Mouse (Mus musculus) liver, postnatal 0 days (tissue): Measurements from ENCODE around the gene Ttpal. TPM values are rescaled to one million over a fixed set of nuclear protein-coding genes. Genes with fewer than 3 reads are reported as not detected.

Experiments
- ATAC-seq: fragments of 200-750 bp; cut with Nextera tagmentation; 2 replicates; pipeline ENCODE4 v1.8.0; 2017; ENCODE audit warnings: mild to moderate bottlenecking, moderate library complexity
- DNase-seq: peaks from one replicate; pipeline ENCODE4 v3.0.0-alpha.2; 2016
- H3K27ac ChIP-seq: fragments of 300-500 bp; sonication (generic); 2 replicates; pipeline ENCODE4 v1.5.1; 2014; ENCODE audit warnings: antibody characterized with exemption, moderate library complexity, mild to moderate bottlenecking, low read depth
- H3K27me3 ChIP-seq: fragments of 300-500 bp; sonication (generic); 2 replicates; pipeline ENCODE4 v1.6.1; 2014; ENCODE audit warnings: low read length, control low read depth, mixed read lengths; ENCODE audit not compliant: insufficient read depth
- H3K36me3 ChIP-seq: fragments of 300-500 bp; sonication (generic); replicated peaks from 2 replicates; pipeline ENCODE4 v1.6.1; 2014; ENCODE audit warnings: mild to moderate bottlenecking, control low read depth, low read length, moderate library complexity, mixed read lengths; ENCODE audit not compliant: insufficient read depth
- H3K4me1 ChIP-seq: fragments of 300-500 bp; sonication (generic); 2 replicates; pipeline ENCODE4 v1.6.1; 2014; ENCODE audit warnings: antibody characterized with exemption, mild to moderate bottlenecking, control low read depth; ENCODE audit not compliant: insufficient read depth
- H3K4me2 ChIP-seq: fragments of 300-500 bp; sonication (generic); 2 replicates; pipeline ENCODE4 v1.6.1; 2014; ENCODE audit warnings: low read depth, mild to moderate bottlenecking, low read length, moderate library complexity, mixed read lengths
- H3K4me3 ChIP-seq: fragments of 300-500 bp; sonication (generic); 2 replicates; pipeline ENCODE4 v1.5.1; 2014; ENCODE audit warnings: low read depth, low read length
- H3K9ac ChIP-seq: fragments of 300-500 bp; sonication (generic); replicated peaks from 2 replicates; pipeline ENCODE4 v1.6.1; 2014; ENCODE audit warnings: mild to moderate bottlenecking, moderate library complexity
- H3K9me3 ChIP-seq: fragments of 300-500 bp; sonication (generic); 2 replicates; pipeline ENCODE4 v1.6.1; 2016; ENCODE audit warnings: mild to moderate bottlenecking, control low read depth, low read length, mixed read lengths
- CTCF ChIP-seq: sonication (generic); IDR thresholded peaks from 2 replicates; pipeline ENCODE4 v1.5.1; 2016; ENCODE audit warnings: antibody characterized with exemption, low read depth
- EP300 ChIP-seq: IDR thresholded peaks from 2 replicates; pipeline ENCODE4 v1.6.1; 2016; ENCODE audit warnings: antibody characterized with exemption, low read depth, mild to moderate bottlenecking
- WGBS: fragments of 180-500 bp; shearing (Covaris S2); extraction: QIAGEN DNeasy Blood & Tissue Kit; methylation state at CpG from one replicate; pipeline ENCODE4 v1.1.7; 2014; ENCODE audit not compliant: insufficient replicate concordance; 5-methylcytosine and 5-hydroxymethylcytosine counted together
- polyA plus RNA-seq: library from polyadenylated mRNA; unstranded; fragments of >200 nt; fragmentation: Nextera tagmentation; extraction: Ambion mirVana; gene quantifications from 2 replicates; pipeline ENCODE4 v1.2.1, GENCODE M21; 2015

The Ttpal gene
- polyA plus RNA-seq, 1 experiment from 2014 or later: 9.5 TPM

DNA sequence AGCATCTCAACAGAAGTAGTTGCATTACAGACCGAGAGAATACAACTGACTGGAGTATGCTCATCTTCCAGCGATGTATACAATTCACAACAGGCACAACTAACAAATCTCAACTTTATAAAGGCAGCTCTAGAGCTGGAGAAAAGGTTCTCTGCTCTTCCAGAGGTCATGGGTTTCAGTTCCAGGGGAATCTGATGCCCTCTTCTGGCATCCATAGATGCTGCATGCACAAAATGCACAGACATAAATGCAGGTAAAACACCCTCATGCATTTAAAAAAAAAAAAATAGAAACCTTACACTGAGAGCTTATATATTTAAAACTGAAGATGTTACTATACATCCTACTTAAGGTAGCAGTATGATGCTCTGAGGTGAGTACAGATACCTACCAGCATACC is 29.6 kb downstream of the Ttpal start:
- no peak overlapping the region for H3K4me2 ChIP-seq
- TF ChIP-seq CTCF (peak; percentile 26), EP300 (no peak)
- DNase-seq (no peak), ATAC-seq (no peak)
- H3K9ac ChIP-seq: no peak overlapping the region
- 98% methylated on average over 2 of the region's 2 CpGs for WGBS
- no peaks in the 10 kb centered on the region for H3K9me3 ChIP-seq
- H3K27me3 ChIP-seq: no peaks in the 10 kb centered on the region
- H3K4me3 ChIP-seq: no peak overlapping the region
- no peaks in the 10 kb centered on the region for H3K4me1 ChIP-seq
- H3K36me3 ChIP-seq: peaks cover 97% of the 10 kb centered on the region
- H3K27ac ChIP-seq: no peak overlapping the region

DNA sequence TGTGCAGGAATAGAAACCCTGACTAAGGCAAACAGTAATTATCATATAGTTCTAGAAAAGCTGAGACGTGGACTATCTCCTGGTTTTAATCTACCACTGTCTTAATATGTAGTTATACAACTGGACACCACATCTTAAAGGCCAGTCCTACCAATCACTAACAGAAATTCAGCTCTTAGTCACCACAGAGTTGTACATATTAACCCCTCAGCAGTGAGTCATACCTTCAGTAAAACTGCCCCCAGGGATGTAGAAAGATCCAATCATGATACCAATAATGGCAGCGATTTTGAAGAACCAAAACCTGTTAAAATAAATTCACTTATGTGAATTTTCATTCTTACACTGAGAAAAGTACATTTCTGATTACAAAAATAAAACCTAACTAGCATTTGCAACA is 32.1 kb downstream of the Ttpal start:
- 85% methylated on average over 2 of the region's 2 CpGs for WGBS
- Histone ChIP-seq H3K4me1 (peaks cover 17% of the 10 kb centered on the region), H3K4me2 (no peak overlapping the region), H3K9ac (no peak overlapping the region), H3K36me3 (peaks cover 97% of the 10 kb centered on the region), H3K4me3 (no peak overlapping the region), H3K9me3 (no peaks in the 10 kb centered on the region), H3K27ac (no peak overlapping the region), H3K27me3 (no peaks in the 10 kb centered on the region)
- ATAC-seq (no peak), DNase-seq (no peak)
- TF ChIP-seq CTCF: no peak
- TF ChIP-seq EP300: no peak

GRCm38 (mm10) chr2:163636057-163636456 is 33.9 kb downstream of the Ttpal start:
- Histone ChIP-seq H3K27me3 (no peaks in the 10 kb centered on the region), H3K4me3 (no peak overlapping the region), H3K27ac (no peak overlapping the region), H3K9me3 (no peaks in the 10 kb centered on the region), H3K36me3 (peaks cover 97% of the 10 kb centered on the region), H3K9ac (no peak overlapping the region), H3K4me2 (no peak overlapping the region), H3K4me1 (peaks cover 33% of the 10 kb centered on the region)
- ATAC-seq (no peak), DNase-seq (no peak)
- 73% methylated on average over 2 of the region's 2 CpGs for WGBS
- TF ChIP-seq CTCF: no peak
- no peak for TF ChIP-seq EP300

DNA sequence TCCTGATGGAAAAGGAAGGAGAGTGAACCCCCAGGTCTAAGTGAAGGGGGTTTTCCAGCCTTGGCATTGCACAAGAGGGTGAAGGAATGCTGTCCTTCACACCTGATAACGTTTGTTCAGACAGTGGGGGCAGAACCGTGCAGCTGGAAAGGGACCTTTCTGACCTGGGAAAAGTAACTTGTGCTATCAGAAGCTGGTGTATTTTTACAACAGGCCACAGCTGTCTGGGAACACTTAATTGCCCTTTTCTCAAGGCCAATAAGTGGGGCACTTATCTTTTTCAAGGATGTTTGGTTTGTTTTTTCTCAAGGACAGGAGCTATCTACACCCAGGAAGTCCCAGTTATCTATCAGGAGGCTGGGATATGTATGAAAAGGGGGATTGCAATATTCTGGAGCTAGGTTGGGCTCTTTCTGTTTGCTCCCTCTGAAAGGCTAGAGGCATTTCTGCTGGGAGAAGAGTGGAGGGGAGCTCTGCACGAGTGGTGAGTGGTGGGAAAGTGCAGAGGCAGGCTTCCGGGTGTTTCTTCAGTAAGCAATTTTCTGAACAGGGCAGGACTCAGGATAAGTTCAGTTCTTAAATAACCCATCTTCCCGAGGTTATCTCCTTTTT is 35.6 kb downstream of the Ttpal start:
- peak overlapping the region; percentile 73 for H3K4me2 ChIP-seq
- 32% methylated on average over 5 of the region's 5 CpGs for WGBS
- TF ChIP-seq EP300 (no peak), CTCF (no peak)
- 0 out of 2 replicates have a peak overlapping the region, but pooled peaks have one; percentile 35 for H3K9ac ChIP-seq
- H3K9me3 ChIP-seq: no peaks in the 10 kb centered on the region
- H3K27me3 ChIP-seq: no peaks in the 10 kb centered on the region
- 0 out of 2 replicates have a peak overlapping the region, but pooled peaks have one; percentile 18 for H3K27ac ChIP-seq
- no peak for ATAC-seq
- no peak for DNase-seq
- peaks cover 87% of the 10 kb centered on the region for H3K36me3 ChIP-seq
- H3K4me1 ChIP-seq: peaks cover 48% of the 10 kb centered on the region
- H3K4me3 ChIP-seq: no peak overlapping the region

- ATAC-seq (no peak), DNase-seq (no peak)
- Histone ChIP-seq H3K27me3 (no peaks in the 10 kb centered on the region), H3K4me1 (peaks cover 48% of the 10 kb centered on the region), H3K9ac (no peak overlapping the region; the same call in 1 of the 2 replicates), H3K27ac (0 out of 2 replicates have a peak overlapping the region, but pooled peaks have one; percentile 100), H3K9me3 (no peaks in the 10 kb centered on the region), H3K4me3 (peak overlapping the region; percentile 81), H3K4me2 (peak overlapping the region; percentile 73), H3K36me3 (peaks cover 62% of the 10 kb centered on the region)
- WGBS: 54% methylated on average over 3 of the region's 3 CpGs
- TF ChIP-seq CTCF (peak; percentile 46), EP300 (no peak)
Measured at GRCm38 (mm10) chr2:163640493-163640892, 38.4 kb downstream of the Ttpal start.

DNA sequence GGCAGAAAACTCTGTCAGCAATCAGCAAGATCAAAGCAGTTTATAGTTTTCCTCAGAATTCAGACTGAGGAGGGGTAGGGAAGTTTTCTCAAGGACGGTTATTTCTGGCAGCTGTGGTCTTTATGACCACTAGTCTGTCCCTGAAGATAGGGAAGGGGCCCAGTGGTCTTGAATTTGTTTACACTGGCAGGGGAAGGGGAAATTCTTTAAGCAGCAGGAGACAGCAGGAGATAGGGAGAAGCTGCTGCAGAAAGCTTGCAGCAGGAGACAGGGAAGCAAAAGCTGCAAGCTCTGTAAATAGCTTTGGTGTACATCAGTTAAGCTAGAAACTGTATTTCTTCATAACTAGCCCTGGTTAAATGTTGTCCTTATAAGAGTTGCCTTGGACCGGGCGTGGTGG is 39.6 kb downstream of the Ttpal start:
- DNase-seq (no peak), ATAC-seq (no peak)
- Histone ChIP-seq H3K4me1 (peaks cover 51% of the 10 kb centered on the region), H3K36me3 (peaks cover 50% of the 10 kb centered on the region), H3K27me3 (no peaks in the 10 kb centered on the region), H3K9me3 (no peaks in the 10 kb centered on the region), H3K4me2 (peak overlapping the region; percentile 73), H3K27ac (peak overlapping the region; percentile 100), H3K9ac (peak overlapping the region; percentile 35), H3K4me3 (peak overlapping the region; percentile 81)
- WGBS: 25% methylated on average over 3 of the region's 3 CpGs
- TF ChIP-seq CTCF (no peak; the same call in 1 of the 2 replicates), EP300 (no peak; the same call in 1 of the 2 replicates)
